Mouse (Mus musculus) heart, adult 8-10 months (tissue): ENCODE results near the gene Trpm2. TPM values are rescaled to one million over a fixed set of nuclear protein-coding genes. Genes with fewer than 3 reads are reported as not detected.
A peak's percentile ranks its signal among the peaks of the same experiment; 100 is the strongest.
"Not testable (repeated sequence)": the region's sequence is repeated elsewhere in the genome, so short reads cannot be mapped to it uniquely, and the experiment has no call there.

Experiments
- DNase-seq: peaks from one replicate; pipeline ENCODE4 v3.0.0; 2022; ENCODE audit warnings: low spot score
- total RNA-seq, 4 experiments: library from RNA; stranded (reverse); gene quantifications; 2 replicates each; pipeline ENCODE4 v1.2.4; 2022

Gene Trpm2
- total RNA-seq, 4 experiments from 2014 or later = 0.44 to 1.8 (median 0.61) TPM

- peak; percentile 99 for DNase-seq
Measured at GRCm38 (mm10) chr10:77978351-77979350, 8.3 kb upstream of the Trpm2 start, which contains the start of gene 1810043G02Rik. 1810043G02Rik (plus strand) TSS chr10:77978524.

DNA sequence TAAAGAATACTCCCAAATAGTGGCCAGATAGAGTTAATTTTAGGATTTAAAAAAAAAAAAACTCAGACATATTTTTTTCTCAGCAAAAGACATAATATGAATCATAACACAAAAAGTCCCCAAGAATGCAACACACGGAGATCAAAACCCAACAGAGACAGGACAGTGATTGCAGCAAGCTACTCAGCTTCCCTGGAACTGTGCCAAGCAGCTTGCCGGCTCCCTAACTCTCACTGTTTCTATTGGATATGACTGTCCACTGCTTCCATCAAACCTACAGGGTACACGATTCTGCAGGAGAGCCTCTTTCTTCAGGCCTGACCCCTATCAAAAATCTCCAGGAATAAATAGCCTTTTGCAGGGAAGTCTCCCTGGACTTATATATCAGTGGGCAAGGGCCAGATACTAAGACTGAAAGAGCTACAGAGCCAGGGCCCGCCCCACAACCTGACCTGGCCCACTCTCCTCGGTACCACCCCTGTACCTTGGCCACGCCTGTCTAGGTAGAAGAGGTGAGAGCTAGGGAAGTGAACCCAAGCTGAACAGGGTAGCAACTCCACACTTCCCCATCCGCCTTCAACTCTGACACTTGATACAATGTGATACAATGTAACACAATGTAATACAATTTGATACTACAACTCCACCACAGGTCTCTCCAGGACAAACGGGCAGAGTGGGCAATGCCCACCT is 6.2 kb upstream of the Trpm2 start:
- DNase-seq = no peak

DNA sequence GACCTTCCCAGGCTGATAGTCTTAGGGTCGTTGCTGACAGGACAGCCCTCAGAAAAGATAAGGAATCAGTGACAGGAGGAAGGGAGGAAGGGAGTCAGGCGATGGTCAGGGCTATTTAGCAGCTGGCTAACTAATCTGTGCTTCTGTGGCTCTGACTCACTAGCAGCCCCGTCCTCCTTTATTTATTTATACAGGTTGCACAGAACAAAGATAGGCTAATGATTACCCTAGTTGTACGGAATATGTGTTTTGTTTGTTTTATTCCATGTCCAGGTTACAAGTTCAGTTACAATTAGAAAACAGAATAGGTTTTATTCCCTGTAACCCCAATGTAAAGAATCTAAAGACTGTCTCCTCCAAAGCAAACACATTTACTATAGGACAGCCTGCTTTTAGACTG is 5.3 kb upstream of the Trpm2 start:
- no peak for DNase-seq

- no peak for DNase-seq
Measured at GRCm38 (mm10) chr10:77974811-77975210, 4.4 kb upstream of the Trpm2 start.

- DNase-seq = no peak
Measured at GRCm38 (mm10) chr10:77974323-77974722, 4.0 kb upstream of the Trpm2 start.

GRCm38 (mm10) chr10:77971709-77972553 is 1.6 kb upstream of the Trpm2 start:
- no peak for DNase-seq

- DNase-seq = no peak
Measured at GRCm38 (mm10) chr10:77971191-77971590, 828 bp upstream of the Trpm2 start.

- DNase-seq = no peak
Measured at GRCm38 (mm10) chr10:77969973-77970325, 414 bp downstream of the Trpm2 start.

DNA sequence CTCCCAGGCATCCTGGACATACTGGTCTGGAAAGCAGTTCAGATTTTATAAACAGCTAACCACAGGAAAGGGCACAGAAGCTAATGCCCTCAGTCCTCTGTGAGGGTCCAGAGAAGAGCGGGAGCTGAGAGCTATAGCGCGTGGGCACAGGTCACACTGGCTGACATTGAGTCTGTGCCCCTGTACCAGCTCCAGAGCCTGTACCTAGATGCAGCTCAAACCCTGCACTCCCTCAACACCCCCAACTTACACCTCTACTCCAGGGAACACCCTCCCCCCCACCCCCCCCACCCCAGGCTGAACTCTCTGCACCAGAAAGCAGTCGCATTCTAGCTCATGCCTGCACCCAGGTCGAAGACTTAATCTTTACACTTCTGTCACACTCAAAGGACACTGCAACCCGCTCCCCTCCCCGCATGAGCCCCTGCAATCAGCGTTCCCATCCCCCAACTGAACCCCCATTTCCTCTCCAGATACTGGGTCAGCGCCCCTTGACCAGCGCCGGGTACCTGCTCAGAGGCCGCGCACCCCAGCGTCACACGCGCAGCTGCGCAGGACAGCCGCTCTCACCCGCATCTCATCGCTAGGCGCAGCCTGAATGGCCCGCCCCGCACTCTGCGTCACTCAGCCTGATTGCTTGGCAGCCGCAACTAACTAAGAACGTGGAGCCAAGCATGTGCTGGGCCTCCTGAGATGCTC is 940 bp downstream of the Trpm2 start:
- no peak for DNase-seq

GRCm38 (mm10) chr10:77963971-77964370 is 6.4 kb downstream of the Trpm2 start:
- DNase-seq = no peak

GRCm38 (mm10) chr10:77962725-77963124 is 7.6 kb downstream of the Trpm2 start:
- no peak for DNase-seq

GRCm38 (mm10) chr10:77950468-77950867 is 19.9 kb downstream of the Trpm2 start:
- not testable (repeated sequence) for DNase-seq

DNA sequence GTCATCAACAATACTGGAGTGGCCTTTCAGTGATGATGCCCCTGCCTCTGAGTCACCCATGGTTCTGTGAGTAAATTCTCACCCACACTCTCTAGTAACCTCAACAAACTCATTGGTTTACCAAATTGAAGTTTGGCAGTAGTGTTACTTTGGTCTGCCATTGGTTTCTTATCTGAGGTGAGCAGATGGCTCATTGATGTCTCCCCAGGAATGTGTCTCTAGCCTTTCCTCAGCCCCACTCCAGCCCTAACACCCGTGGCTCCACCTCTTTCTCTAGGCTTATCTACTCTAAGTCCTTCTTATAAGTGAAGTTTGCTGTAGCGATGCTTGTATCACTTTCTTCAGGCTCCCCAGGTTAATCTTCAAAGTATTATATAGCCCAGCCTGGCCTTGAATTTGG is 30.7 kb downstream of the Trpm2 start:
- no peak for DNase-seq

DNA sequence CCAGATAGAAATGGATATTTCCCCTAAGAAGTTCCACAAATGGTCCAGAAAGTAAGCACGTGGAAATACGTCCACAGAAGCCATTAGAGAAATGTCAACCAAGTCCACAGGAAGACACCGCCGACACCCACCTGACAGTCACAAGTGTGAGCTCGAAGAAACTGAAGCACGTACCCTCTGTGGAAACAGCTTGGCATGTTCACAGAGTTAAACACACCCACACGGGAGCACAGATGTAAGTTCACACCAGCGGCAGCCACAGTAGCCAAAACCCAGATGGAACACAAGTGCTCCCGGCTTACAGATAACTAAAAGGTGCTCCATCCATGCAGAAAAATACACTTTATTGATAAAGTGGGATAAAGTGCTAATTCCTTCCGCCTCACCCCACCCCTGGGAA is 43.0 kb downstream of the Trpm2 start:
- DNase-seq = no peak

GRCm38 (mm10) chr10:77926140-77926539 is 44.2 kb downstream of the Trpm2 start:
- DNase-seq = peak; percentile 36

GRCm38 (mm10) chr10:77922681-77923080 is 47.7 kb downstream of the Trpm2 start:
- no peak for DNase-seq

GRCm38 (mm10) chr10:77921009-77921408 is 49.4 kb downstream of the Trpm2 start:
- DNase-seq = no peak

DNA sequence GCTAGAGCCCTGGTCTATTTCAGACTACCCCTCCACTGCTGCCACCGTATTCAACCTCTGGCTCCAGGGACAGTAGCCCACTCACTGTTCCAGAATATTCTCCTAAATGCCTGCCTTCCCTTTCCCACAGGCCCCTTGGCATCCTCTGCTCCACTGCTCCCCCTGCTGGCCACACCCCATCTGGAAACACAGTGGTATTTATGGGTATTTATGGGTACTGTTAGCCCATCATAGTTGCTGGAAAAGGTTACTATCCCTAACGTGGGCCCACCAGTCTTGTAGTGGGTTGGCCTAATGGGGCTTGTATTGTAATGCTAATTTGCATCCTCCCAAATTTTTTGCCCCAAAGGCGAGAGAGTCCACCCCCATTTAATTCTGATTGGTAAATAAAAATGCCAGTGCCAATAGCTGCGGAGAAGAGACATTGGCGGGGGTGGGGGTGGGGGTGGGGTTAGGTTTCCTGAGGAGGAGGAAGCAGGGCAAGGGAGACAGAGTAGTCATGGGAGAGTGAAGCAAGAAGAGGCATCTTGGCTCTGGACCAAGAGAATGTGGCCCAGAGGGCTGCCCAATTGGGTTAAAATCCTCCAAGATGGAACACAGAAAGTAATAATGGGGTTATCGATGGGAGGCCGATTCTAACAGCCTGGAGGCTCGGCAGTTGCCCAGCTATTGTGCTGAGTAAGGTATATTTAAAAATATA is 53.6 kb downstream of the Trpm2 start:
- DNase-seq = peak; percentile 55

DNA sequence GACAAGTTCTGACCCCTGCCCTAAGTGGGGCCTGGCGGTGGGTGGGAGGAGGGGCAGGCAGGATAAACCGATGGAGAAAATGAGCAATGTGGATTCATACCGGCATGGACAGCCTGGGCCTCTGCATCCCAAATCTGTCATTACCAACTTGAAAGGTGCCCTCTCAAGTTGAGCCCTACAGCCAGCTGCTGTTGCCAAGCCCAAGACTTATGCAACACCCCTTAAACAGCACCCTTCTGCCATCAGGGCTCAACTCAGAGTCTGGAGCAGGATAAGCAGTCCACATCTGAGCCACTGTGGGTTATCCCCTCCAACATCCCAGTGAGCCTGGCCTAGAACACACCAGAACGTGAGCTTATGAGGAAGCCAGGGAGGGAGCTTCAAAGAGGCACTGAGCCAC is 57.1 kb downstream of the Trpm2 start:
- peak; percentile 12 for DNase-seq

GRCm38 (mm10) chr10:77912605-77913004 is 57.8 kb downstream of the Trpm2 start:
- peak; percentile 72 for DNase-seq
